Mouse (Mus musculus) adrenal gland, adult 10 weeks (tissue): ENCODE measurements around the gene Tmppe. TPM values are rescaled to one million over a fixed set of nuclear protein-coding genes. Genes with fewer than 3 reads are reported as not detected.

Experiments used
- polyA plus RNA-seq: library from polyadenylated mRNA; stranded (reverse); fragments of 350-450 nt; fragmentation: Illumina TruSeq; extraction: RNeasy Lipid Tissue Mini Kit (QIAGEN cat#74804); gene quantifications from one replicate; pipeline ENCODE4 v1.2.3, GENCODE M21; 2014; ENCODE audit warnings: low read depth, low replicate concordance

Tmppe gene
- polyA plus RNA-seq: 0.93 TPM

GRCm38 (mm10) chr9:114400949-114401684 lies at the start of gene Tmppe, which contains the start of gene Glb1:
TSS of gene Tmppe (plus strand) at chr9:114401105.
TSS of gene Glb1 (plus strand) at chr9:114401076.

DNA sequence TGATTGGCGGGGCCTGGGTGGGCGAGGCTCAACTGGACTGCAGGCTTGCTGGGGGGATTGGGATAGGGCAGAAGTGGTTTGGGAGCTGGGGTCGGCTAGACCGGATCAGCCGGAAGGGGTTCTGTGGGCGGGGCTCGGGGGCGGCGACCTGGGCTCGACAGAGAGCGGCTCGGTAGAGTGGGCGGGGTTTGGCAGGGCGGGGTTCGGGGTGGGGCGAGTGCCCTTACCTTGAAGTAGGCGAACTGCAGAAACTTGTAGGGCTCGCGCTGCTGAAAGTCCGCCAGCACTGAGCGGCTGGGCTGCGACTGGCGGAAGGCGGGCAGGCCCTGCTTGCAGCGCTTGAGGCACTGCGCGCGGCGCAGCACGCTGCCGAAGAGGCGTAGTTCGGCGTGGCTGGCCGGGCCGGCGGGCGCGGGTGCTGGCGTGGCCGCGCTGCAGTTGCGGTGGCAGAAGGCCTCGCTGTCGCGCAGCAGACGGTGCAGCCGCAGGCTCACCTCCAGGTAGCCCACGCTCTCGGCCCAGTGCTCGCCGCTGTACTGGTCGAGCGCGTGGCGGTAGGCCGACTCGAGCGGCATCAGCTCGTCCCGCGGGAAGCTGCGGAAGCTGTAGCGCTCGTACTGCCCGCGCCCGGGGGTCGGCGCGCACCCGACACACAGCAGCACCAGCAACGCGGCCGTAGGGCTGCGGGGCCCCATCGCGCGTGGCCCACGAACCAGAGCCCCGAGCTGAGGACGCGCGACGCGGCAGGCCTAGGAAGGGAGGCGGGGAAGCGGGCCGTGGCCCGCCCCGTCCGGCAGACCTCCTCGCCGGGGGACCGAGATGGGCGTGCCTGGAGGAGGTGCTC lies 10.8 kb upstream of the Tmppe start, which contains the start of gene Crtap:
TSS of gene Crtap (minus strand) at position 771 of the 844 bp plus-strand sequence.

Other genes starting within 250 kb of the Tmppe start
- gene Bcl2a1c, start 71.0 kb upstream of the Tmppe start, polyA plus RNA-seq: not detected
- gene Crtap, start 10.4 kb upstream of the Tmppe start, polyA plus RNA-seq: 83.7 TPM
- gene Glb1, start within 50 bp of the Tmppe start, polyA plus RNA-seq: 11.9 TPM
- gene Ccr4, start 103.8 kb downstream of the Tmppe start, polyA plus RNA-seq: not detected
- not detected for gene C130032M10Rik, start 114.6 kb downstream of the Tmppe start, polyA plus RNA-seq
- gene Trim71, start 163.3 kb downstream of the Tmppe start, polyA plus RNA-seq: not detected
- 38.6 TPM for gene Cnot10, start 239.1 kb downstream of the Tmppe start, polyA plus RNA-seq